Mouse (Mus musculus): ENCODE data around the gene Asic2. TPM values are rescaled to one million over a fixed set of nuclear protein-coding genes. Genes with fewer than 3 reads are reported as not detected.

Asic2 gene
- polyA plus RNA-seq, 1 experiment from 2014 or later, result 1.7 TPM

GRCm38 (mm10) chr11:81184721-81185120, 783.5 kb downstream of the Asic2 start:
- peaks cover 4% of the 10 kb centered on the region; the same call in 1 of the 2 replicates for H3K4me1 ChIP-seq
- 74% methylated on average over 7 of the region's 7 CpGs for WGBS
- no peak for DNase-seq (ENCODE audit: low spot score)
- H3K9me3 ChIP-seq (replicated peaks), result no peaks in the 10 kb centered on the region
- H3K27ac ChIP-seq (replicated peaks), result no peak overlapping the region
- H3K36me3 ChIP-seq, result no peaks in the 10 kb centered on the region
- H3K27me3 ChIP-seq (ENCODE audit: low read depth, poor library complexity, severe bottlenecking), result no peaks in the 10 kb centered on the region
- no peak overlapping the region for H3K4me3 ChIP-seq

DNA sequence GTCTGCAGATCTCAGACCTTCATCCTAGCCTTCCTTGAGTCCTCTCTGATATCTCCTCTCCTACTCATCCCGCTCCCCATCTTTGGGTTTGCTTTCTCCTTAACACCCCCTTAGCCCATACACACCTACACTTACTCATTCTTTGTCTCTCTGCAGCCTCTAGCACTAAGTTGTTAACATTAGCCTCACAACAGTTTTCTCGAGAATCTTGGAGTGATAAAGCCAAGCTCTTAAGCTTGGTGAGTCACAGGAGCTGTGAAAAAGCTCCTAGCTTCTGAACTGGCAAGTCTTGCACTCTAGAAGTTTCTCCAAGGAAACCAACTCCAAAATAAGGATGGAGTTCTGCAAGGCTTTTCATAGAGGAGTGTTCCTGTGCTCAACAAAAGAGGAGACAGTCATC, 803.4 kb downstream of the Asic2 start:
- Histone ChIP-seq H3K27me3 (ENCODE audit: low read depth, poor library complexity, severe bottlenecking) (no peaks in the 10 kb centered on the region), H3K4me3 (no peak overlapping the region), H3K27ac (replicated peaks) (no peak overlapping the region), H3K9me3 (replicated peaks) (peaks cover 9% of the 10 kb centered on the region; the same call in 1 of the 2 replicates), H3K36me3 (no peaks in the 10 kb centered on the region), H3K4me1 (no peaks in the 10 kb centered on the region)
- WGBS, result 88% methylated on average over 2 of the region's 2 CpGs
- no peak for DNase-seq (ENCODE audit: low spot score)

GRCm38 (mm10) chr11:81163056-81163455, 805.2 kb downstream of the Asic2 start:
- DNase-seq (ENCODE audit: low spot score), result no peak
- Histone ChIP-seq H3K27me3 (ENCODE audit: low read depth, poor library complexity, severe bottlenecking) (0 out of 2 replicates have a peak, but pooled peaks cover under 1% of the 10 kb centered on the region), H3K27ac (replicated peaks) (no peak overlapping the region), H3K9me3 (replicated peaks) (peaks cover 9% of the 10 kb centered on the region; the same call in 1 of the 2 replicates), H3K4me3 (no peak overlapping the region), H3K36me3 (no peaks in the 10 kb centered on the region), H3K4me1 (0 out of 2 replicates have a peak, but pooled peaks cover 3% of the 10 kb centered on the region)
- 62% methylated on average over 4 of the region's 4 CpGs for WGBS

DNA sequence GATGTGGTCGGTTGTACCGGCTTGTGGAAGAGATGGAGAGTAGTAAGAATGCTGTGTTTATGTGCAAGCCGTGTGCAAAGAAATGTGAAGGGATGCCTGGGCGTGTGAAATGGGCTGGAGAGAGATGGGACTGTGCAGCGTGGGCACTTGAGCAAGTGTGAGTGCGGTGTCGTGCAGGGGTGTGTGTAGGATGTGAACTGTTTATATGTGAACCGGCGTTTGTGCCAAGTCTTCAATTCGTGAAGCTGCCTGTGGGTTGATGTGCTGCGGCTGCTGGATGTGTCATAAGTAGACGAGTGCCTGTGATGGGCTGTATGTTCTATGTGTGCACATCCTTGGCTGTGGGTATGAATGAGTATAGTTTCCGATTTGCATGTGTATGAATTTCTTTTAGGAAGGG, 814.4 kb downstream of the Asic2 start:
- no peak for DNase-seq (ENCODE audit: low spot score)
- H3K36me3 ChIP-seq, result no peaks in the 10 kb centered on the region
- peak overlapping the region; percentile 75 for H3K4me3 ChIP-seq
- WGBS, result 14% methylated on average over 13 of the region's 13 CpGs
- H3K27ac ChIP-seq (replicated peaks), result peak overlapping the region; percentile 83
- peaks cover 74% of the 10 kb centered on the region for H3K27me3 ChIP-seq (ENCODE audit: low read depth, poor library complexity, severe bottlenecking)
- H3K4me1 ChIP-seq, result peaks cover 30% of the 10 kb centered on the region
- H3K9me3 ChIP-seq (replicated peaks), result no peaks in the 10 kb centered on the region

- WGBS, result under 1% methylated on average over 56 of the region's 57 CpGs
- Histone ChIP-seq H3K27ac (replicated peaks) (peak overlapping the region; percentile 83), H3K36me3 (no peaks in the 10 kb centered on the region), H3K27me3 (ENCODE audit: low read depth, poor library complexity, severe bottlenecking) (peaks cover 74% of the 10 kb centered on the region), H3K4me1 (peaks cover 29% of the 10 kb centered on the region), H3K4me3 (peak overlapping the region; percentile 75), H3K9me3 (replicated peaks) (no peaks in the 10 kb centered on the region)
- peak; percentile 77 for DNase-seq (ENCODE audit: low spot score)
Measured at GRCm38 (mm10) chr11:81153161-81153840, 815.0 kb downstream of the Asic2 start.

DNA sequence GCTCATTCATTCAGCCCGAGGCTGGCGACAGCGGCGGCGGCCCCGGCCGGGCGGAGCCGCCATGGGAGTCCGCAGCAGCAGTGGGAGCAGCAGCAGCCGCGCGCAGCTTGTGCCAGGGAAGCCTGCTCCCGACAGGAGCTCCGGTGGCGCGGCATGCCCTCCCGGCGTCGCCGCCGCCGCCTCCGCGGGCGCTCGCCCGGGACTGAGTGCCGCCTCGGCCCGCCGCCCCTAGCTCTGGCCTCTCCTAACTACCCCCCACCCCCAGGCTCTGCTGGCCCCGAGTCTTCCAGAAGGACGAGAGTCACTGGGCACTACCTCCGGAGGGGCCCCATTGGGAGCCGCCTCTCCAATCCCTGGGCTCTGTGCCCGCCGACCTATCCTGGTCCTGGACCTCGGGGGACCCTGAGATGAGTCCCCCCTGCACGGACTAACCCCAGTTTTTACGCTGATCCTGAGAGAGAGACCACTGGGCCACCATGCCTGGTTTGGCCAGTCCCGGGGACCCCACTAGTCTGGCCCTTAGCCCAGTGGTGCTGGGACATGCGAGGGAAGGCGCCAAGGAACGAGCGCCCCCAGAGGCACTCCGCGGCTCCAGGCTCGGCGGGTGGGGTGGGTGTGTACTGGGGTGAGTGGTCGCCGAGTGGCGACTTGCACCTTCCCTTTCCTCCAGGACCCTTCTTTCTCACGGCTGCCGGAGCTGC, 815.6 kb downstream of the Asic2 start:
- H3K27ac ChIP-seq (replicated peaks), result peak overlapping the region; percentile 83
- WGBS, result under 1% methylated on average over 55 of the region's 55 CpGs
- peaks cover 70% of the 10 kb centered on the region for H3K27me3 ChIP-seq (ENCODE audit: low read depth, poor library complexity, severe bottlenecking)
- peaks cover 29% of the 10 kb centered on the region for H3K4me1 ChIP-seq
- peak overlapping the region; percentile 75 for H3K4me3 ChIP-seq
- DNase-seq (ENCODE audit: low spot score), result peak; percentile 80
- H3K36me3 ChIP-seq, result no peaks in the 10 kb centered on the region
- H3K9me3 ChIP-seq (replicated peaks), result no peaks in the 10 kb centered on the region

DNA sequence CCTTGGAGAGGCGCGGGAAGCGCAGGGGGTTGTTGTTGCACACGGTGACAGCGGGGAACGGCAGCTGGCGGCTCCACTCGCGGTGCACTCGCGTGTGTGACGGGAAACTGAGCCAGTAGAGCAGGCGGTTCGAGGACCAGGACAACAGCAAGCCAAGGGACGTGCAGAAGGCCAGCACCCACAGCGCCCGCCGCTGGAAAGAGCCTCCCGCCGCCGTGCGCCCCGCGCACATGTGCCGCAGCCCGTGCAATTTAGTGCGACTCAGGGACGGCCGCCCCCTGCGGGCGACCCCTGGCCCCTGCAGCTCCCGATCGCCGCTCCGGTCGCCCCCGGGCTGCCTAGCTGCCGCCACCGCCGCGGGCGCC, 816.3 kb downstream of the Asic2 start:
- peak; percentile 76 for DNase-seq (ENCODE audit: low spot score)
- WGBS, result under 1% methylated on average over 42 of the region's 42 CpGs
- H3K27me3 ChIP-seq (ENCODE audit: low read depth, poor library complexity, severe bottlenecking), result peaks cover 70% of the 10 kb centered on the region

DNA sequence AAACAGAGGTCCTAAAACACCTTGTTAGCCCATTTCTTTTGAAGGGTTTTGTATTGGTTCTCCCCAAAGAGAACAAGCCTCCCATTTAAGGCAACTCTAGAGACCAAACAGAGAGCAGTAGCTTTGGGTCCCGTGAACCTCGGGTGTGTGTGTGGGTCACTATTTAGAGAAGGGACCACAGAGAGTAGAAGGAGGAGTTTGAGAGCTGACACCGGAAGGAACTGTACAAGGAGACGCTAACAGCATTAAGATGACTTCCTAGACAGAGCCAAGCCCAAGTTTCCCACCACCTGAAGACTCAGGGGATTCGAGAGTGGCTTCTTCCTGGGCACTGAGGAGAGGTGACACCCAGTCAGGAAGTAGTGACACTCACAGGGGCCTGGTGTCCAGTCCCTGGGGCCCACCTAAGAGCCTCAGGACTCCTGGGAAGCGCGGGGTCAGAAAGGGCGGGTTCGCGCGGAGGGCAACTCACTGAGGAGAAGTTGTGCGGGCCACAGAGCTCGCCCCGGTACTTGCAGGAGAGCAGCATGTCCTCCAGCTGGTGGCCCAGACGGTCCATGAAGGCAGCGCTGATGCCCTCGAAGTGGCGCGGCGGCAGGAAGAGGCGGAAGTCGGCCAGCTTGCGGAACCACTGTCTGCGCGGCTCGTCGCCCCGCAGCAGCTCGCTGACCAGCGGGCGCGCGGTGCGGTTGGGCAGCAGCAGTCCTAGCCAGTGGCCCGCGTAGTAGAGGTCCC, 816.8 kb downstream of the Asic2 start:
- Histone ChIP-seq H3K27me3 (ENCODE audit: low read depth, poor library complexity, severe bottlenecking) (peaks cover 70% of the 10 kb centered on the region), H3K27ac (replicated peaks) (peak overlapping the region; percentile 83), H3K9me3 (replicated peaks) (no peaks in the 10 kb centered on the region), H3K4me1 (peaks cover 29% of the 10 kb centered on the region), H3K36me3 (no peaks in the 10 kb centered on the region), H3K4me3 (peak overlapping the region; percentile 75)
- WGBS, result 7% methylated on average over 36 of the region's 36 CpGs
- DNase-seq (ENCODE audit: low spot score), result no peak

More for the DNA sequence above, 816.3 kb downstream of the Asic2 start:
- Histone ChIP-seq H3K9me3 (replicated peaks) (no peaks in the 10 kb centered on the region), H3K36me3 (no peaks in the 10 kb centered on the region), H3K27ac (replicated peaks) (peak overlapping the region; percentile 83), H3K4me1 (peaks cover 29% of the 10 kb centered on the region), H3K4me3 (peak overlapping the region; percentile 75)

- Histone ChIP-seq H3K9me3 (replicated peaks) (no peaks in the 10 kb centered on the region), H3K4me3 (no peak overlapping the region), H3K4me1 (peaks cover 29% of the 10 kb centered on the region), H3K27me3 (ENCODE audit: low read depth, poor library complexity, severe bottlenecking) (peaks cover 63% of the 10 kb centered on the region), H3K36me3 (no peaks in the 10 kb centered on the region), H3K27ac (replicated peaks) (no peak overlapping the region)
- WGBS, result 79% methylated on average over 8 of the region's 8 CpGs
- DNase-seq (ENCODE audit: low spot score), result no peak
Measured at GRCm38 (mm10) chr11:81150621-81151020, 817.6 kb downstream of the Asic2 start.

GRCm38 (mm10) chr11:81148423-81148822, 819.8 kb downstream of the Asic2 start:
- no peak for DNase-seq (ENCODE audit: low spot score)

GRCm38 (mm10) chr11:81146574-81147157, 821.6 kb downstream of the Asic2 start:
- H3K4me3 ChIP-seq, result no peak overlapping the region
- no peaks in the 10 kb centered on the region for H3K9me3 ChIP-seq (replicated peaks)
- no peak for DNase-seq (ENCODE audit: low spot score)
- no peak overlapping the region for H3K27ac ChIP-seq (replicated peaks)
- peaks cover 5% of the 10 kb centered on the region for H3K4me1 ChIP-seq
- H3K27me3 ChIP-seq (ENCODE audit: low read depth, poor library complexity, severe bottlenecking), result peaks cover 24% of the 10 kb centered on the region
- H3K36me3 ChIP-seq, result no peaks in the 10 kb centered on the region
- 91% methylated on average over 9 of the region's 9 CpGs for WGBS

More at GRCm38 (mm10) chr11:81148423-81148822, 819.8 kb downstream of the Asic2 start:
- Histone ChIP-seq H3K27me3 (ENCODE audit: low read depth, poor library complexity, severe bottlenecking) (peaks cover 41% of the 10 kb centered on the region), H3K9me3 (replicated peaks) (no peaks in the 10 kb centered on the region), H3K4me3 (no peak overlapping the region), H3K36me3 (no peaks in the 10 kb centered on the region), H3K27ac (replicated peaks) (no peak overlapping the region), H3K4me1 (peaks cover 21% of the 10 kb centered on the region)
- WGBS, result 82% methylated on average over 10 of the region's 10 CpGs

DNA sequence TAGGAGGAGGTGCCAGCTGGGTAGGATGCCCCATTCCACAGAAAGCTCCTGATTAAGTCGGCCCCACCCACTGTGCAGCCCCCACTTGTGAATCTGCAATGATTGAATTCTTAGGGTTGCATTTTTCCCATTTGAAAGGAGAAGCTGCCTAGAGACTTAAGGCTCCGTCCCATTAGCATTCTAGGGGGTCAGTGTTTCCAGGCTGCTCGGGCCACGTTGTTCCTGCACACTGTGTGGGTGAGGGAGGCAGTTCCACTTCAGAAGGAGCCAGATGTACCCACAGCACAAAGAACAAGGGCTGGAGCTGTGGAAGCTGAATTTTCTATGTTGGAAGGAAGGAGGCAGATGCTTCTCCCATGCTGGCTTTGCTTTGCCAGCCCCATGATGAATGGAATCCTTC, 833.1 kb downstream of the Asic2 start:
- WGBS, result 63% methylated on average over 4 of the region's 4 CpGs
- Histone ChIP-seq H3K27me3 (ENCODE audit: low read depth, poor library complexity, severe bottlenecking) (no peaks in the 10 kb centered on the region), H3K36me3 (no peaks in the 10 kb centered on the region), H3K9me3 (replicated peaks) (no peaks in the 10 kb centered on the region), H3K4me1 (peaks cover 19% of the 10 kb centered on the region), H3K27ac (replicated peaks) (no peak overlapping the region; the same call in 1 of the 2 replicates), H3K4me3 (no peak overlapping the region)
- DNase-seq (ENCODE audit: low spot score), result no peak
